Mouse (Mus musculus) E14TG2a.4 (cell line): Measurements from ENCODE around the gene Trpv1.

Experiments
- H3K27me3 ChIP-seq: 2 replicates; pipeline ENCODE4 v1.6.1; 2014; ENCODE audit warnings: low read length, control low read depth; ENCODE audit not compliant: insufficient read depth
- H3K36me3 ChIP-seq: 2 replicates; pipeline ENCODE4 v1.6.1; 2014; ENCODE audit warnings: low read length, control low read depth; ENCODE audit not compliant: insufficient read depth
- H3K4me1 ChIP-seq: replicated peaks from 2 replicates; pipeline ENCODE4 v1.6.1; 2014; ENCODE audit warnings: low read depth, low read length, control low read depth
- H3K4me3 ChIP-seq: replicated peaks from 2 replicates; pipeline ENCODE4 v1.5.1; 2014; ENCODE audit warnings: mild to moderate bottlenecking, low read length
- H3K9me3 ChIP-seq: 2 replicates; pipeline ENCODE4 v1.6.1; 2014; ENCODE audit warnings: low read length, control low read depth
- CTCF ChIP-seq: conservative IDR thresholded peaks from 2 replicates; pipeline ENCODE4 v1.5.1; 2014; ENCODE audit warnings: low read length
- NANOG ChIP-seq: IDR thresholded peaks from 2 replicates; pipeline ENCODE4 v1.6.1; 2014; ENCODE audit warnings: borderline replicate concordance, low read length, mixed read lengths
- POU5F1 ChIP-seq: IDR thresholded peaks from 2 replicates; pipeline ENCODE4 v1.6.1; 2014; ENCODE audit warnings: low read length, borderline replicate concordance

Trpv1 gene

GRCm38 (mm10) chr11:73199879-73200278 is 34.2 kb upstream of the Trpv1 start:
- Histone ChIP-seq H3K36me3 (peaks cover 13% of the 10 kb centered on the region; the same call in 1 of the 2 replicates), H3K27me3 (no peaks in the 10 kb centered on the region), H3K4me3 (peak overlapping the region; percentile 95), H3K9me3 (no peaks in the 10 kb centered on the region), H3K4me1 (peaks cover 17% of the 10 kb centered on the region)
- no peak for TF ChIP-seq POU5F1
- TF ChIP-seq CTCF, result no peak
- TF ChIP-seq NANOG, result no peak

DNA sequence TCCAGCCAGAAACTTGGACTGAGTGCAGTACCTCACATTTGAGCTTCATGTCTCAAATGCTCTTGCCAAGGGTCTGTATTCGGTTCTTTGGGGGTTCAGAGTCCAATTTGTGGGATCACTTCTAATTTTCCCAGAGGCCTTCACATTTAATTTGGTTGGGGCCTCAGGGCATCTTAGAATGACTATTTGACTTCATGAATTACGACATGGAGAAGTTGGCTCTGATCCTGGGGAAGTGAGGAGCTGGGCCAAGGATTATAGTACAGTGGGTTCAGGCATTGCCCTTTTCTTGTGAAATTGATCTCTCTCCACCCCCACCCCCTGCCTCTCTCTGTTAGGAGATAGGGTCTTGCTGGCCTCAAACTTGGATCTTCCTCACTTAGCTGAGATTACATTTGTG is 33.1 kb upstream of the Trpv1 start:
- Histone ChIP-seq H3K4me3 (no peak overlapping the region), H3K4me1 (peaks cover 17% of the 10 kb centered on the region), H3K9me3 (no peaks in the 10 kb centered on the region), H3K36me3 (peaks cover 2% of the 10 kb centered on the region; the same call in 1 of the 2 replicates), H3K27me3 (no peaks in the 10 kb centered on the region)
- TF ChIP-seq POU5F1 (no peak), NANOG (no peak), CTCF (no peak)

- TF ChIP-seq POU5F1 (no peak), CTCF (no peak), NANOG (no peak)
- Histone ChIP-seq H3K27me3 (no peaks in the 10 kb centered on the region), H3K36me3 (no peaks in the 10 kb centered on the region), H3K4me1 (peaks cover 17% of the 10 kb centered on the region), H3K4me3 (no peak overlapping the region), H3K9me3 (no peaks in the 10 kb centered on the region)
Measured at GRCm38 (mm10) chr11:73201597-73201996, 32.5 kb upstream of the Trpv1 start.

GRCm38 (mm10) chr11:73203895-73204294 is 30.2 kb upstream of the Trpv1 start:
- H3K4me3 ChIP-seq, result no peak overlapping the region
- no peaks in the 10 kb centered on the region for H3K36me3 ChIP-seq
- no peak for TF ChIP-seq POU5F1
- no peak for TF ChIP-seq CTCF
- TF ChIP-seq NANOG, result no peak
- no peaks in the 10 kb centered on the region for H3K27me3 ChIP-seq
- peaks cover 7% of the 10 kb centered on the region for H3K4me1 ChIP-seq
- H3K9me3 ChIP-seq, result no peaks in the 10 kb centered on the region

DNA sequence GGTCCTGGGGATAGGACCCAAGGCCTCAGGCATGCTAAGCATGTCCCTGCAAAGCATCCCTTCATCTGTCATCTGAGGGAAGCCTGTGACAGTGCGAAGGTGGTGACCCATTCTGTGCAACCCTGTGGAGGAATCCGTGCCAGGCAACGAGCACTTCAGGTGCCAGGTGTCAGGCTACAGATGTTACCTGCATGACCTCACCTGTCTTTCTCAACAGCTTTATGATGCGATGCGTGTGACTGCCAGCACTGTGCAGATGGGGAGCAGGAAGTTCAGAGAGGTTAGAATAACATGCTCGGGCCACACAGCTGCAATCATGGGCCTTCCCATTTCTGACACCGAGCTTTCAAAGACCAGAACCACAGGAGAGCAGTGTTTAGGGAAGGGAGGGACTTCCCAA is 28.9 kb upstream of the Trpv1 start:
- no peak overlapping the region for H3K4me3 ChIP-seq
- no peaks in the 10 kb centered on the region for H3K36me3 ChIP-seq
- H3K27me3 ChIP-seq, result no peaks in the 10 kb centered on the region
- peaks cover under 1% of the 10 kb centered on the region for H3K4me1 ChIP-seq
- no peaks in the 10 kb centered on the region for H3K9me3 ChIP-seq
- TF ChIP-seq NANOG (no peak), CTCF (no peak), POU5F1 (no peak)

GRCm38 (mm10) chr11:73207621-73208020 is 26.5 kb upstream of the Trpv1 start:
- H3K4me3 ChIP-seq, result no peak overlapping the region
- no peaks in the 10 kb centered on the region for H3K36me3 ChIP-seq
- H3K27me3 ChIP-seq, result no peaks in the 10 kb centered on the region
- H3K9me3 ChIP-seq, result no peaks in the 10 kb centered on the region
- TF ChIP-seq POU5F1 (no peak), CTCF (peak; percentile 88)
- H3K4me1 ChIP-seq, result no peaks in the 10 kb centered on the region

DNA sequence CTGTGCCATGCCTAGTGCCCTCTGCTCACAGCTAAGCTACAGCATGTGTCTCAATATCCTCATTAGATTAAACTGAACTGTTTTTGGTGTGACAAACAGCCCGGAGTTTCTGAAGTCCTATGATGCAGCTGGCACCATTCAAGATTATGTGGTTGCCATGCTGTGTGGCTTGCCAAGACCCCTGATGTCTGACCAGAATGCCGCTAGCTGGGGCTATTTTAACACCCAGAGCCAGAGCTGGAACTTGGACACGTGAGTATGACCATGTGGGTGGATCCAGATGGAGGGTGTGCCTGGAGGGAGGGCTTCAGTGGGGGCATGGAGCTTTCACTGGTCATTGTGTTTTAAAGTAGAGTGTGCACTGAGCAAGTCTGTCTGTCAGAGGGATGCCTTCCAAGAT is 20.1 kb upstream of the Trpv1 start:
- 0 out of 2 replicates have a peak, but pooled peaks cover 2% of the 10 kb centered on the region for H3K27me3 ChIP-seq
- H3K4me3 ChIP-seq, result no peak overlapping the region
- no peaks in the 10 kb centered on the region for H3K4me1 ChIP-seq
- no peaks in the 10 kb centered on the region for H3K9me3 ChIP-seq
- TF ChIP-seq POU5F1, result no peak
- no peaks in the 10 kb centered on the region for H3K36me3 ChIP-seq

DNA sequence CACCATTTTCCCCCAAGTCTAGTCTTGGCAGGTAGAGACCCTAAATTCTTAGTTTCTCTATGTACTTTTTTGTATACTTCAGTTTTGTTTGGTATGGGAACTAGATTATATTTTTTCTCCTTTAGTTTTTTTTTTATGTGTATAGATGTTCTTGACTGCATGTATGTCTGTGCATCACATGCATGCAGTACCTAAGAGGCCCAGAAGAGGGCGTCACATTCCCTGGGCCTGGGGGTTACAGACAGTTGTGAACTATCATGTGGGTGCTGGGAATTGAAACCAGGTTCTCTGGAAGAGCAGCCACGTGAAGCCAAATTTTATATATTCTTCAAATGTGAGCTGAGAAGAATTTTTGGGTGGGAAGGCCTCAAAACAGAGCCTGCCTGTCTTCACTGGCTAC is 14.4 kb upstream of the Trpv1 start:
- TF ChIP-seq CTCF, result peak; percentile 50
- TF ChIP-seq POU5F1, result no peak
- TF ChIP-seq NANOG, result no peak
- Histone ChIP-seq H3K4me3 (no peak overlapping the region), H3K4me1 (peaks cover 7% of the 10 kb centered on the region)

DNA sequence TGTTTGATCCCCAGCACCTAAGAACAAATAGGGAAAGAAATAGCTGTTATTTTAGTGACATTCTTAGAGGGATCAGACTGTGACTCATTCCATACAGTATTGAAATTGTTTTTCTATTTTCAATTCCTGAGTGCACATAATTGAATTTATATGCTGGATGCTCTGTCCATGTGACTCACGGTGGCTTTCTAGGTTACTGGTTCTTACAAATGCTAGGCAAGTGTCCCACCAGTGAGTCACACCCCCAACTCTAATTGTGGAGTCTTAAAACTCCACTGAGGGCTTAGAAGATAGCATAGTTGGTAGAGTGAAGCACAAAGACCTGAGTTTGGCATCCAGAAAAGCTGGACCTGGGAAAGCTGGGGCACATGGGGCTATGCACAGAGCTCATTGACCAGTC is 13.4 kb upstream of the Trpv1 start:
- Histone ChIP-seq H3K4me3 (no peak overlapping the region), H3K9me3 (no peaks in the 10 kb centered on the region), H3K27me3 (0 out of 2 replicates have a peak, but pooled peaks cover 2% of the 10 kb centered on the region), H3K36me3 (no peaks in the 10 kb centered on the region), H3K4me1 (peaks cover 7% of the 10 kb centered on the region)
- TF ChIP-seq CTCF (no peak), NANOG (no peak), POU5F1 (no peak)

More for the DNA sequence above, 14.4 kb upstream of the Trpv1 start:
- H3K27me3 ChIP-seq, result 0 out of 2 replicates have a peak, but pooled peaks cover 2% of the 10 kb centered on the region
- H3K9me3 ChIP-seq, result no peaks in the 10 kb centered on the region
- H3K36me3 ChIP-seq, result no peaks in the 10 kb centered on the region
